Mouse (Mus musculus): ENCODE measurements around the gene Mrpl20. TPM values are rescaled to one million over a fixed set of nuclear protein-coding genes. Genes with fewer than 3 reads are reported as not detected.
A peak's percentile ranks its signal among the peaks of the same experiment; 100 is the strongest.

Gene Mrpl20
- polyA plus RNA-seq, 1 experiment from 2014 or later: 199 TPM

DNA sequence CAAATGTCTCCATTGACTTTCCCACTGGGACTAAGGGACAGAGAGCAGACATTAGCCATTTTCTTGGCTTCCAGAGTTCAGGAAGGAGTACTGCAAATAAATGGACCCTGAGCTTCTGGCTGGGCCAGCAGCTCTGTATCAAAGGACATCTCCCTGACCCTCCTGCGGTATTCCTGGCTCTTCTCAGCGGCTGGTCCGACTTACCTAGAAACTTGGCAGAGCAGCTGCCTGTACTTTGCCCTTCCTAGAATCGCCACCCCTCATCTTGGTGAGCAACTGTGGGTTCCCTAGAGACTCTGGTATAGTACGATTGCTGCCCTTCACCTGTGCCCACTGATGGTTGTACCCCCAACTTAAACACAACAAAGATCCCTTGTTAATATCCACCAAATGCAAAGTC, 40.6 kb downstream of the Mrpl20 start:
- Histone ChIP-seq H3K4me2 (ENCODE audit: low read depth, low read length) (no peak overlapping the region), H3K36me3 (ENCODE audit: control insufficient read depth, insufficient read depth, low read length) (no peaks in the 10 kb centered on the region; the same call in none of the 2 replicates), H3K4me3 (replicated peaks; ENCODE audit: low read length) (no peak overlapping the region), H3K27me3 (ENCODE audit: control insufficient read depth, insufficient read depth, low read length) (no peaks in the 10 kb centered on the region), H3K4me1 (ENCODE audit: control insufficient read depth, insufficient read depth, low read length) (peaks cover 32% of the 10 kb centered on the region), H3K9ac (ENCODE audit: low read length) (no peak overlapping the region), H3K9me3 (replicated peaks; ENCODE audit: control insufficient read depth, low read length) (no peaks in the 10 kb centered on the region), H3K27ac (ENCODE audit: low read length) (no peak overlapping the region)
- no peak for ATAC-seq (ENCODE audit: insufficient read depth, low FRiP score)
- WGBS: 95% methylated on average over 5 of the region's 5 CpGs

DNA sequence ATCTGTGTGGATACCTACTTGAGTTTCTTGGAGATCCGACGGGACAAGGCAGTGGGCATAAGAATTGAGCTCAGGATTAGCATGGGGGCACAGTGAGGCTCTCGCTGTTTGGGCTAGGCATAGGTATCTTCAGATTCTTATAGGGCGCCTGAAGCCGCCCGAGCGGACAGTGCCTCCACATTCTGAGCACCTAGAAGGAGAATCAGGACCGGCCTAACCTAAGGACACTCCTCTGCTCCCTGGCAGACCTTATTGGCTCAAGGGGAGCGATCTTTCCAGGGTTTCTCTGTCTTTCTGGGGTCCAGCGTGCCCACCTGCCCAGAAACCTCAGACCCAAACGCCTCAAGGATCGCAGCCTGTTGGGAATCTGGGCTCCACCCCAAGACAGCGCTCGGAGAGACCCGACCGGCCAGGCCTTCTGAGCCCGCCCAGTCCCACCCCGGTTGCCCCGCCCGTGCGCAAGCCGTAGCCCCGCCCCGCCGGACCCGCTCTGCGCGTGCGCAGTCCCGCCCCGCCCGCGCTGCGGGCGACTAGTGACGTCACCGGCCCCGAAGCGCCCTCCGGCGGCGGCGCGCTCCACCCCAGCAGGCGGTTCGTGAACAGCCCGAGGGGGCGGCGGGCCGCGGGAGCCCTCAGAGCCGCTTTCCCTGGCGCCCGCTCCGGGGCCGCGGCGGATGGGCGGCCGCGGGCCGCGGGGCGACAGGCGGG, 44.3 kb downstream of the Mrpl20 start, which contains the start of gene Dvl1:
Dvl1 (plus strand) TSS at position 532 of the 708 bp plus-strand sequence.
- Histone ChIP-seq H3K9ac (ENCODE audit: low read length) (peak within 1 kb of the TSS; percentile 93), H3K4me3 (replicated peaks; ENCODE audit: low read length) (peak within 1 kb of the TSS; percentile 72)
- peak; percentile 93 for ATAC-seq (ENCODE audit: insufficient read depth, low FRiP score)

DNA sequence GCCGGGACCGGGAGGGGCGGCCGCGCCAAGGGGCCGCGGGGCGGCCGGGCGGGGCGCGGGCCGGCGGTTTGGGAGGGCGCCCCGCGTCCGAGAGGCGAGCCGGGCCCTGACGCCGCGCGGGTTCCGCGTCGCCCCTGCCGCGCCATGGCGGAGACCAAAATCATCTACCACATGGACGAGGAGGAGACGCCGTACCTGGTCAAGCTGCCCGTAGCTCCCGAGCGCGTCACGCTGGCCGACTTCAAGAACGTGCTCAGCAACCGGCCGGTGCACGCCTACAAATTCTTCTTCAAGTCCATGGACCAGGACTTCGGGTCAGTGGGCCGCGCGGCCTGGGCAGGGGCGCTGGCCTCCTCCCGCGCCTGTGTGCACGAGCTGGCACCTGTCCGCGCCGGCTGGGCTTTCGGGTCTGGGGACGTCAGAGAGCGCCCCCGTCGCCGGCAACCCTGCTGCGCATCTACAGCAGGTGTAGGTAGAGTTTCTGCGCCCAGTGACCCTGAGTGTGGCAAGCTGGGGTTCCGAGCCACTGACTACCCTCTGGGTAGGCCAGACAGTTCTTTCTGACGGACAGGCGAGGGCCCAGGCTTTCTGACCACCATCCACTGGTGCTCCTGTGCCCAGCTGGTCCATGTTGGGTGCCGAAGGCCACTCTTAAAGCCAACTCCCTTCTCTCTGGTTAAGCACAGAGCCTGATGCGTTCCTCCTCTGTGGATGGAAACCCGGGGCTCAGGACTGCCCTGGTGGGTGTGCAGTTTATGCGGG, 45.1 kb downstream of the Mrpl20 start:
- no peaks in the 10 kb centered on the region for H3K9me3 ChIP-seq (replicated peaks; ENCODE audit: control insufficient read depth, low read length)
- H3K9ac ChIP-seq (ENCODE audit: low read length): peak overlapping the region; percentile 93
- H3K4me3 ChIP-seq (replicated peaks; ENCODE audit: low read length): peak overlapping the region; percentile 72
- H3K4me1 ChIP-seq (ENCODE audit: control insufficient read depth, insufficient read depth, low read length): peaks cover 24% of the 10 kb centered on the region
- peak; percentile 21 for ATAC-seq (ENCODE audit: insufficient read depth, low FRiP score)
- no peaks in the 10 kb centered on the region; the same call in 1 of the 2 replicates for H3K36me3 ChIP-seq (ENCODE audit: control insufficient read depth, insufficient read depth, low read length)
- no peaks in the 10 kb centered on the region for H3K27me3 ChIP-seq (ENCODE audit: control insufficient read depth, insufficient read depth, low read length)
- WGBS: 2% methylated on average over 68 of the region's 69 CpGs
- H3K4me2 ChIP-seq (ENCODE audit: low read depth, low read length): peak overlapping the region; percentile 90
- H3K27ac ChIP-seq (ENCODE audit: low read length): peak overlapping the region; percentile 59

More for the DNA sequence above, 44.3 kb downstream of the Mrpl20 start, which contains the start of gene Dvl1:
- no peaks in the 10 kb centered on the region; the same call in 1 of the 2 replicates for H3K36me3 ChIP-seq (ENCODE audit: control insufficient read depth, insufficient read depth, low read length)
- 2% methylated on average over 64 of the region's 65 CpGs for WGBS
- H3K4me2 ChIP-seq (ENCODE audit: low read depth, low read length): peak within 1 kb of the TSS; percentile 90
- H3K27me3 ChIP-seq (ENCODE audit: control insufficient read depth, insufficient read depth, low read length): no peaks in the 10 kb centered on the region
- peak within 1 kb of the TSS; percentile 59 for H3K27ac ChIP-seq (ENCODE audit: low read length)
- H3K9me3 ChIP-seq (replicated peaks; ENCODE audit: control insufficient read depth, low read length): no peaks in the 10 kb centered on the region
- peaks cover 24% of the 10 kb centered on the region for H3K4me1 ChIP-seq (ENCODE audit: control insufficient read depth, insufficient read depth, low read length)

DNA sequence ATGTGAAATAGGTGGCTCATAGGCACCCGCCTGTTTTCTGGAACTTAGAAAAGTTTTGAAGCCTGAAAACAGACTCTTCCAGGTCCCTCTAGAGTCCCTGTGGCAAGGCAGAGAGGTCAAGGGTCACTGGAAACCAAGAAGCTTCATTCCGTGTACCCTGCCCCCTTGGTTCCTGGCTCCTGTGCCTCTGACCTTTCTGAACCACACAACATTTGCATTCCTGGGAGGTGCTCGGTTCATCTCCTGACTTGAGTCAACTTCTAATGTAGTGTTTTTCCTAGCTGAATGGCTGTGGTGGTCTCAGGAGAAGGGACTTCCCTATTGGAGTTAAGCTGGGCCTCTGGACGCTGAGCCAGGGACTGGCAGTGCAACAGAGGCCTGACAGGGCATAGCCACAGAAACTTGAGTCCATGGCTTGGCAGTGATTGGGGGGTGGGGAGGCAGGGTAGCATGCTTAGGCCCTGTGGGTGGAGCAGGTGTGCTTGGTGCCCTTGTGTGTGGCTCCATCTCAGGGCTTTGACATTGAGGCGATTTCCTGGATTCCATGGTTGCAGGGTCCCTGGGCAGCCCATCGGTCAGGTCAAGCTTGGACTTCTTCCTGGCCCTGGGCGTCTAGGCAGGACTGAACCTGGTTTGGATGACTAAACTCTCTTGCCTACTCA, 45.9 kb downstream of the Mrpl20 start:
- Histone ChIP-seq H3K27me3 (ENCODE audit: control insufficient read depth, insufficient read depth, low read length) (no peaks in the 10 kb centered on the region), H3K4me3 (replicated peaks; ENCODE audit: low read length) (peak overlapping the region; percentile 72), H3K36me3 (ENCODE audit: control insufficient read depth, insufficient read depth, low read length) (peaks cover 3% of the 10 kb centered on the region), H3K9ac (ENCODE audit: low read length) (peak overlapping the region; percentile 93), H3K4me2 (ENCODE audit: low read depth, low read length) (peak overlapping the region; percentile 90), H3K9me3 (replicated peaks; ENCODE audit: control insufficient read depth, low read length) (no peaks in the 10 kb centered on the region), H3K27ac (ENCODE audit: low read length) (no peak overlapping the region), H3K4me1 (ENCODE audit: control insufficient read depth, insufficient read depth, low read length) (peaks cover 24% of the 10 kb centered on the region)
- no peak for ATAC-seq (ENCODE audit: insufficient read depth, low FRiP score)
- 57% methylated on average over 7 of the region's 7 CpGs for WGBS

DNA sequence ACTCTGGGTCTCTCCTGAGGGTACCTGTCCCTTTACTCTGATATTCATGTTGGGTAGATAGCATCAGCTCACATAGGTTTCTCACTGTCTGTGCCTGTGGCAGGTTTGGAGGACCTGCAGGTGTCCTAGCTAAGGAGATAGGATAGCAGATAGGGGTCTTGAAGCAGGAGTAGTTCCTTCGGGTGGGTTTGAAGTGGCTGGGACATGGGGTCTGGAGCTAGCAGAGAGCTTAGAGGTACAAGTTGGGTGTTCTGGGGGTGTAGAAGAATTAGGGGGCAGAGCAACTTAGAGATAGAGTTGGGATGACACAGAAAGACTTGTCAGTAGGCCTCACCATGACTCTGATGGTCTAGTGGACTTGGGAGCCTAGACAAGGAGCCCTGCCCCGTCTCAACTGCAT, 46.7 kb downstream of the Mrpl20 start:
- no peak overlapping the region for H3K4me2 ChIP-seq (ENCODE audit: low read depth, low read length)
- ATAC-seq (ENCODE audit: insufficient read depth, low FRiP score): no peak
- H3K27ac ChIP-seq (ENCODE audit: low read length): no peak overlapping the region
- H3K4me1 ChIP-seq (ENCODE audit: control insufficient read depth, insufficient read depth, low read length): peaks cover 24% of the 10 kb centered on the region
- no peaks in the 10 kb centered on the region for H3K27me3 ChIP-seq (ENCODE audit: control insufficient read depth, insufficient read depth, low read length)
- H3K36me3 ChIP-seq (ENCODE audit: control insufficient read depth, insufficient read depth, low read length): peaks cover 4% of the 10 kb centered on the region; the same call in 1 of the 2 replicates
- WGBS: 94% methylated on average over 2 of the region's 2 CpGs
- no peaks in the 10 kb centered on the region for H3K9me3 ChIP-seq (replicated peaks; ENCODE audit: control insufficient read depth, low read length)
- no peak overlapping the region for H3K9ac ChIP-seq (ENCODE audit: low read length)
- no peak overlapping the region for H3K4me3 ChIP-seq (replicated peaks; ENCODE audit: low read length)

DNA sequence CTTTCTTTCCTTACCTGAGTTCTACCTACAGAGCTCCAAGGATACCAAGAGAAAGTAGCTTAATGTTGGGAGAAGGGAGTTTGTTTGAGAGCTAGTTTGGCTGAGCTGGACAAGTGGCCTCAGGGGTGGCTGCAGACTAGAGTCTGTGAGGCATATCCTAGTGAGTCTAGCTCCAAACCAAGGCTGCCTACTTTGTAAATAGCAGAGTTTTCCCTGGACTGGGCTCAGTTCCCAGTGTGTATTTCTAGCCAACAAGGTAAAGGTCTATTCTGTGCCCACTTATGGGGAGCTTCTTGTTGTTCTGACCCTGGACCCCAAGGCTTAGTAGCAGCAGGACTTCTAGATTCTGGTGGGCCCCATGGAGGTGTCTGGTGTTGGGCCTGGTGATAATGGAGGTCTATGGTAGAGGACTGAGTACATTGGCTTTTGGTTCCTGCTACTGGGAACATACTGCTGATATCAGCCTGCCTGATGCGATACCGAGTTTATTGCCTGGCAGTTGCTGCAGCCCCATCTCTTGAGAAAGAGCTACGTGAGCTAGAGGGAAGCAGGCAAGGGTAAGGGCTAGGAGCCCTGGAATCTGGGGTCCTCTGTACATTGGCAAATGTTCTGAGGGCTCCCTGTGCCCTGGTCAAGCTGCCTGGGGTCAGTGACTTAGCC, 47.2 kb downstream of the Mrpl20 start:
- Histone ChIP-seq H3K4me1 (ENCODE audit: control insufficient read depth, insufficient read depth, low read length) (peaks cover 24% of the 10 kb centered on the region), H3K4me2 (ENCODE audit: low read depth, low read length) (no peak overlapping the region), H3K36me3 (ENCODE audit: control insufficient read depth, insufficient read depth, low read length) (peaks cover 7% of the 10 kb centered on the region; the same call in 1 of the 2 replicates), H3K27ac (ENCODE audit: low read length) (no peak overlapping the region), H3K27me3 (ENCODE audit: control insufficient read depth, insufficient read depth, low read length) (no peaks in the 10 kb centered on the region), H3K9ac (ENCODE audit: low read length) (no peak overlapping the region), H3K9me3 (replicated peaks; ENCODE audit: control insufficient read depth, low read length) (no peaks in the 10 kb centered on the region), H3K4me3 (replicated peaks; ENCODE audit: low read length) (no peak overlapping the region)
- 79% methylated on average over 3 of the region's 3 CpGs for WGBS
- ATAC-seq (ENCODE audit: insufficient read depth, low FRiP score): no peak

DNA sequence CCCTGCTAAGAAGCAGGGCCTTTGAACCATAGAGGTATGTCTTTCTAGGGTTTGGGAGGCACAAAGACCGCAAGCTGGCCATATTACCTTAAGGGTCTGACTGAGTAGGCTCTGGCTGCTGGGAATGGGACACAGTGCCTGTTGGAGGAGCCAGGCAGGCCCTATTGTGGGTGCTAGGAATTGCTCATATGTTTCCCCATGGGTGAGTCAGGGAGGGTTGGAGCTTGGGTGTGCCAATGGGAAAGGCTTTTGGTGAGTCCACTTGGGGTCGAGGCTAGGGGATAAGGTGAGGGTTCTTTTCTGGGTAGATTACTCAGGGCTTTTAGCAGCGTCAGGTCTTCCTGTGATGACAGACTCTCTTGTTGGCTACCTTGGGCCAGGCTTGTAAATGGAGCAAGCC, 48.7 kb downstream of the Mrpl20 start:
- no peaks in the 10 kb centered on the region for H3K9me3 ChIP-seq (replicated peaks; ENCODE audit: control insufficient read depth, low read length)
- no peak for ATAC-seq (ENCODE audit: insufficient read depth, low FRiP score)
- no peak overlapping the region for H3K27ac ChIP-seq (ENCODE audit: low read length)
- peaks cover 20% of the 10 kb centered on the region for H3K36me3 ChIP-seq (ENCODE audit: control insufficient read depth, insufficient read depth, low read length)
- no peak overlapping the region for H3K9ac ChIP-seq (ENCODE audit: low read length)
- H3K27me3 ChIP-seq (ENCODE audit: control insufficient read depth, insufficient read depth, low read length): no peaks in the 10 kb centered on the region
- 82% methylated on average over 3 of the region's 3 CpGs for WGBS
- no peak overlapping the region for H3K4me3 ChIP-seq (replicated peaks; ENCODE audit: low read length)
- peaks cover 23% of the 10 kb centered on the region for H3K4me1 ChIP-seq (ENCODE audit: control insufficient read depth, insufficient read depth, low read length)
- no peak overlapping the region for H3K4me2 ChIP-seq (ENCODE audit: low read depth, low read length)

DNA sequence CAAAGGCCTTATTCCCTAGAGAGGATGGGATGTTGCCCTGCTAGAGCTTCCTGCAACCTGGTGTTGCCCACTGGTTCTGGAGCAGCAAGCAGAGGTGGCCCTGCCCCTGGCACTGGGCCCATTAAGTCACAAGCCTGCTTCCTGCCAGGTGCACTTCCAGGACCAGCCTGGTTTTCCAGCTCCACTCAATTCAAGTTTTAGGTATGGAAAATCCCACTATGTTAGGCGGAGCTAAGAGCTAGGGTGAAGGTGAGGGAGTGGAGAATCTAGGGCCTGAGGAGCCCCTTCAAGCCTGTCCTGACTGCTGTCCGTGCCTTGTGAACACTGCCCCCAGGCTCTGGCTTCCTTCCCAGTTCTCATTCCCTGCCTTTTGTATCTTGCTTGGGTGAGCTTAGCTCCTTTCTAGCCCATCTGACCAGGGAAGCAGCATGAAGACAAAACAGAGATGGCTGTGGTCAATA, 49.3 kb downstream of the Mrpl20 start:
- Histone ChIP-seq H3K27ac (ENCODE audit: low read length) (no peak overlapping the region), H3K4me2 (ENCODE audit: low read depth, low read length) (no peak overlapping the region), H3K36me3 (ENCODE audit: control insufficient read depth, insufficient read depth, low read length) (peaks cover 20% of the 10 kb centered on the region), H3K9ac (ENCODE audit: low read length) (no peak overlapping the region), H3K27me3 (ENCODE audit: control insufficient read depth, insufficient read depth, low read length) (no peaks in the 10 kb centered on the region), H3K4me3 (replicated peaks; ENCODE audit: low read length) (no peak overlapping the region), H3K9me3 (replicated peaks; ENCODE audit: control insufficient read depth, low read length) (no peaks in the 10 kb centered on the region), H3K4me1 (ENCODE audit: control insufficient read depth, insufficient read depth, low read length) (peaks cover 17% of the 10 kb centered on the region)
- 67% methylated on average over 2 of the region's 2 CpGs for WGBS
- no peak for ATAC-seq (ENCODE audit: insufficient read depth, low FRiP score)
